Mouse (Mus musculus) embryonic facial prominence, embryonic 12.5 days (tissue): Measurements from ENCODE around the gene Tmem19. TPM values are rescaled to one million over a fixed set of nuclear protein-coding genes. Genes with fewer than 3 reads are reported as not detected.

Experiments
- ATAC-seq: fragments of 200-750 bp; cut with Nextera tagmentation; 2 replicates; pipeline ENCODE4 v1.8.0; 2017; ENCODE audit not compliant: insufficient number of reproducible peaks, insufficient read depth, low FRiP score, low TSS enrichment
- H3K27ac ChIP-seq: fragments of 300-500 bp; sonication (generic); 2 replicates; pipeline ENCODE4 v1.5.1; 2016; ENCODE audit warnings: mild to moderate bottlenecking
- H3K27me3 ChIP-seq: fragments of 300-500 bp; sonication (generic); 2 replicates; pipeline ENCODE4 v1.6.1; 2016; ENCODE audit warnings: mild to moderate bottlenecking, moderate library complexity
- H3K36me3 ChIP-seq: fragments of 300-500 bp; sonication (generic); 2 replicates; pipeline ENCODE4 v1.6.1; 2016; ENCODE audit warnings: mild to moderate bottlenecking
- H3K4me1 ChIP-seq: fragments of 300-500 bp; sonication (generic); 2 replicates; pipeline ENCODE4 v1.6.1; 2016
- H3K4me2 ChIP-seq: fragments of 300-500 bp; sonication (generic); replicated peaks from 2 replicates; pipeline ENCODE4 v1.6.1; 2016; ENCODE audit warnings: mild to moderate bottlenecking, moderate library complexity
- H3K4me3 ChIP-seq: fragments of 300-500 bp; sonication (generic); 2 replicates; pipeline ENCODE4 v1.5.1; 2016; ENCODE audit warnings: mild to moderate bottlenecking
- H3K9ac ChIP-seq: fragments of 300-500 bp; sonication (generic); 2 replicates; pipeline ENCODE4 v1.6.1; 2016; ENCODE audit warnings: mild to moderate bottlenecking, moderate library complexity
- H3K9me3 ChIP-seq: fragments of 300-500 bp; sonication (generic); 2 replicates; pipeline ENCODE4 v1.6.1; 2016; ENCODE audit warnings: mild to moderate bottlenecking, moderate library complexity
- WGBS: fragments of 180-500 bp; shearing (Covaris S2); methylation state at CpG from one replicate; pipeline ENCODE4 v1.1.7; 2016; 5-methylcytosine and 5-hydroxymethylcytosine counted together
- polyA plus RNA-seq: library from polyadenylated mRNA; unstranded; fragments of >200 nt; fragmentation: Nextera tagmentation; extraction: Ambion mirVana; gene quantifications from 2 replicates; pipeline ENCODE4 v1.2.1, GENCODE M21; 2016

Tmem19 gene
- polyA plus RNA-seq, 1 experiment from 2014 or later: 29.1 TPM

DNA sequence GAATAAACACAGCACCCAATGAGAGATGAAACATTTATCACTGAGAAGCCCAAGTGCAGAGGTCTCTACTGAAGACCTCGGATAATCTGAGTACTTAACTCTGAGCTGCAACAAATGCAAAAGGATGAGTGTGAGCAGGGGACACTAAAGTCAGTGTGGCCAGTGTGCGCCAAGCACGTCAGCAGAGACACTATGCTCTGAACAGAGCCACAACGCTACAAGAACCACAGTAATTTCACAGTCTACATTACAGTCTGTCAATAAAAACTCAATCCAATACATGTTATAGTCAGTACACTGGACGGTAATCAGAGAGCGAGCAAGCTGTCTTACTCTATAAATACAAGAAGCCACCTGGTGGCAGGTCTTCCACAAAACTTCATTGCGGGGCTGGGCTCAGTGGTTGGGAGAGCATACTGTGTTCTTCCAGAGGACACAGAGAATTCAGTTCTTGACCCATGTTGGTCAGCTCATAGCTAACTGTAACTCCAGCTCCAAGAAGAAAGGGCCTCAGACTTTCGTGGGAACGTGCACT lies 65.8 kb downstream of the Tmem19 start:
- no peak for ATAC-seq
- Histone ChIP-seq H3K27me3 (no peaks in the 10 kb centered on the region), H3K4me2 (no peak overlapping the region), H3K27ac (no peak overlapping the region), H3K9me3 (no peaks in the 10 kb centered on the region), H3K9ac (no peak overlapping the region), H3K4me3 (no peak overlapping the region), H3K36me3 (peaks cover 62% of the 10 kb centered on the region), H3K4me1 (no peaks in the 10 kb centered on the region)
- WGBS: 82% methylated on average over 9 of the region's 9 CpGs

DNA sequence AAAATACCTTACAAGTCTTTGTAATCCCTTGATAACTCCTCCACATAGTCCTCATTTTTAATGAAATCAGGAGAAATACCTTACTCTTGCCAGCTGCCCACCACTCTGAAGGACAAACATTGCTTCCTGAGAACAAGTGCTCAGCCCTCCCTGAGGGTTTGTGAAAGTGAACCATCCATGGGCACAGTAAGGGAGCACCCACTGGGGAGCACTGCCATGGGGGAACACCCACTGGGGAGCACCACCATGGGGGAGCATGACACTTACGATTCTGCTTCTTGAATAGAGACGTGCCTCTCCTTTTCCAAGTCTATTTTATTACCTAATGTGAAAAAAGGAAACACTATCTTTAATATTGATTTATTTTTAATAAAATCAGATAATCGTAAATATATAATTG lies 67.1 kb downstream of the Tmem19 start:
- no peak overlapping the region for H3K9ac ChIP-seq
- H3K9me3 ChIP-seq: no peaks in the 10 kb centered on the region
- WGBS: 88% methylated on average over 3 of the region's 3 CpGs
- no peaks in the 10 kb centered on the region for H3K27me3 ChIP-seq
- H3K27ac ChIP-seq: no peak overlapping the region
- H3K36me3 ChIP-seq: peaks cover 53% of the 10 kb centered on the region
- no peak for ATAC-seq
- H3K4me1 ChIP-seq: no peaks in the 10 kb centered on the region
- no peak overlapping the region for H3K4me2 ChIP-seq
- H3K4me3 ChIP-seq: no peak overlapping the region

DNA sequence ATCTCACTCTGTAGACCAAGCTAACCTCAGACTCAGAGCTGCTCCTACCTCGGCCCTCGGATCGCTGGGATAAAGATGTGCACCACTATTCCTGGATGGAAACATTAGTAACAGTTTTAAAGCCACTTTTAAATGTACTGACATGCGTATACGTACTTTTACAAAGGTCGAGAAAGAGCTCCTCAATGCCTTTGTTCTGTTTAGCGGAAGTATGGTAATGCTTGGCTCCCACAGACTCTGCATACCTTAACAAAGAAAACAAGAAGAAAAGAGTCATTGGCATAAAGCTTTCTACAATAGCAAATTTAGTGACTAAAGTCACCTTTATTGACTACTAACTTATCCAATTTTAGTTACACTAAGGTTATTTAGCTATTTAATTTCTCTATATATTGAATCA lies 67.6 kb downstream of the Tmem19 start:
- H3K4me3 ChIP-seq: no peak overlapping the region
- WGBS: 96% methylated on average over 7 of the region's 7 CpGs
- no peak for ATAC-seq
- H3K27me3 ChIP-seq: no peaks in the 10 kb centered on the region
- H3K36me3 ChIP-seq: peaks cover 51% of the 10 kb centered on the region
- H3K9me3 ChIP-seq: no peaks in the 10 kb centered on the region
- H3K9ac ChIP-seq: no peak overlapping the region
- H3K4me1 ChIP-seq: no peaks in the 10 kb centered on the region
- H3K4me2 ChIP-seq: no peak overlapping the region
- H3K27ac ChIP-seq: no peak overlapping the region

DNA sequence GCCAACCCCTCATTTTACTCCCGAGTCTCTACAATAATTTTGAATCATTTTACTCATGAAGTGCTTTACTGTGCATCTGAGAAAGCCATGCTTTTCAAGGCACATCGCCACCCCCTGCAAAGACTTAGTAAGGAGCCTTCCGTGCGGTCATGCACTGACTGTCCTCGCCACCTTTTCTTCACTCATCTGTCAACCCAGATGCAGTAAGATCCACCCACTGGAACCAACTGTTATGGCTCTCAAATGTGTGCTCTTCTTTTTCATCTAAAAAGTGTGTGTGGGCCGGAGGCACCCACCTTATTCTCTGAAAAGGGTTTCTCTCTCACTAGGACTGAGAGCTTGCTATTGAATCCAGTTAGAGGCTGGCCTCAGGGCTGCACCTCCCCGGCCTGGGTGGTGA lies 68.4 kb downstream of the Tmem19 start:
- H3K27ac ChIP-seq: no peak overlapping the region
- H3K4me2 ChIP-seq: no peak overlapping the region
- no peak for ATAC-seq
- H3K9me3 ChIP-seq: no peaks in the 10 kb centered on the region
- no peaks in the 10 kb centered on the region for H3K27me3 ChIP-seq
- H3K36me3 ChIP-seq: peaks cover 53% of the 10 kb centered on the region
- H3K9ac ChIP-seq: no peak overlapping the region
- WGBS: 94% methylated on average over 7 of the region's 7 CpGs
- H3K4me3 ChIP-seq: no peak overlapping the region
- H3K4me1 ChIP-seq: no peaks in the 10 kb centered on the region

DNA sequence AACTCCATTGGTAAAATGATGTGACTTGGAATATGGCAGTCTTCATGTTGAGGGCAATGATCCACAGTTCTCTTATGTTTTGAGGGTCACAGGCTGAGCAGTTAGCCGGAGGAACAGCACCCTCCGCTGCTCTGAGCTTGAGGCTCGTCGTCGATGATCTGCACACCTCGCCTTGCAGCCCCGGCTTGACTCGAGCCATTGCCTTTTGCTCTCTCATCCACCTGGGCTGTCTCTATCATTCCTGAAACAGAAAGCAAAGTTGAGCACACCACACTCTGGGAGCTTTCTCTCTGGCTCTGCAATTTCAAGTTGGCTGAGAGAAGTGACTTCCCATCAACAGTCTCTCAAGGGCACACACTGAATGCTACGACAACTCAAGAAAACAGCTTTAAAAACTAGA lies 71.6 kb downstream of the Tmem19 start:
- Histone ChIP-seq H3K4me1 (no peaks in the 10 kb centered on the region), H3K4me3 (no peak overlapping the region), H3K27ac (no peak overlapping the region), H3K4me2 (no peak overlapping the region), H3K36me3 (peaks cover 57% of the 10 kb centered on the region), H3K9ac (no peak overlapping the region), H3K27me3 (no peaks in the 10 kb centered on the region), H3K9me3 (no peaks in the 10 kb centered on the region)
- 94% methylated on average over 9 of the region's 9 CpGs for WGBS
- ATAC-seq: no peak

Other genes starting within 250 kb of the Tmem19 start
- gene Tph2, start 177.5 kb downstream of the Tmem19 start, polyA plus RNA-seq: 0.24 and 0.27 TPM in 2 replicates
- gene Tbc1d15, start 111.0 kb downstream of the Tmem19 start, polyA plus RNA-seq: 58.0 and 58.2 TPM in 2 replicates
- 4.3 and 5.1 TPM in 2 replicates for gene Rab21, start 46.9 kb downstream of the Tmem19 start, polyA plus RNA-seq
- 30.6 and 31.8 TPM in 2 replicates for gene Thap2, start 21.9 kb upstream of the Tmem19 start, polyA plus RNA-seq
- gene Zfc3h1, start 22.5 kb upstream of the Tmem19 start, polyA plus RNA-seq: 26.0 and 28.2 TPM in 2 replicates
- gene A930009A15Rik, start 207.5 kb upstream of the Tmem19 start, polyA plus RNA-seq: 0.31 and 0.32 TPM in 2 replicates
- gene Lgr5, start 225.3 kb upstream of the Tmem19 start, polyA plus RNA-seq: 22.1 and 32.7 TPM in 2 replicates